Mouse (Mus musculus) myocyte (in vitro differentiated cells): ENCODE results near the gene Dnmt3b.
"Not testable (repeated sequence)": the region's sequence is repeated elsewhere in the genome, so short reads cannot be mapped to it uniquely, and the experiment has no call there.

ENCODE experiments used
- E2F4 ChIP-seq: IDR thresholded peaks from one replicate; pipeline ENCODE4 v1.6.1; 2011; ENCODE audit warnings: mild to moderate bottlenecking, control low read depth, moderate library complexity; ENCODE audit not compliant: insufficient read depth
- MAX ChIP-seq: IDR thresholded peaks from one replicate; pipeline ENCODE4 v1.6.1; 2011; ENCODE audit warnings: low read depth, mild to moderate bottlenecking, control low read depth
- MYOG ChIP-seq, 3 experiments: IDR thresholded peaks; one replicate each; pipeline ENCODE4 v1.6.1; 2011; ENCODE audit warnings: control low read depth in 2 of 3, low read depth in 2 of 3, mild to moderate bottlenecking in 2 of 3; ENCODE audit not compliant: insufficient read length in 2 of 3, control insufficient read depth in 1 of 3, insufficient read depth in 1 of 3
- POLR2A ChIP-seq: IDR thresholded peaks from one replicate; pipeline ENCODE4 v1.6.1; 2011; ENCODE audit warnings: low read depth, mild to moderate bottlenecking, control low read depth, moderate library complexity; ENCODE audit not compliant: insufficient read length
- POLR2AphosphoS2 ChIP-seq: IDR thresholded peaks from one replicate; pipeline ENCODE4 v1.6.1; 2011; ENCODE audit warnings: low read depth, control low read depth; ENCODE audit not compliant: insufficient read length
- SRF ChIP-seq: IDR thresholded peaks from one replicate; pipeline ENCODE4 v1.6.1; 2011; ENCODE audit warnings: low read depth; ENCODE audit not compliant: control insufficient read depth, insufficient read length
- TCF12 ChIP-seq: IDR thresholded peaks from one replicate; pipeline ENCODE4 v1.6.1; 2011; ENCODE audit warnings: mild to moderate bottlenecking, control low read depth; ENCODE audit not compliant: poor library complexity, insufficient read depth, severe bottlenecking

DNA sequence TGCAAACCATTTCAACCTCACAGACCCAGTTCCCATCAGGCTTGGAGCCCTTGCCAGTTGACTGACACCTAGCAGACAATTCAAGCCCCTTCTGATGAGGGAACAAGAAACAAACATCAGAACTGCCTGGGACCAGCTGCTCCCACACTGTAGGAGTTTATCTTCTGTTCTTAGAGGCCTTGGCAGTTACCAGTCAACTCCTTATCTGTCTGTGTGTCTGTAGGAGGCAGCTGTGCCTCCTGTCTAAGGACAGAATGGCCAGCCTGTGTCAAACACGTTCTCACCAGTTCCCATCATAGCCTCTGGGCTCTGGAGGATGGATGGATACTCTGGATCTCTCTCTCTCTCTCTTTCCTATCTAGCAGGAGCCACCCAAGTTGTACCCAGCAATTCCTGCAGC, 26.1 kb downstream of the Dnmt3b start:
- not testable (repeated sequence) for TF ChIP-seq POLR2A; MAX; TCF12; MYOG (IDR thresholded peaks at IDR 0.05; ENCODE audit: control insufficient read depth in 1 of 3, insufficient read depth in 1 of 3, insufficient read length in 2 of 3, low read depth in 2 of 3); POLR2AphosphoS2; E2F4; SRF
